Mouse (Mus musculus): Measurements from ENCODE around the gene Oas1e. TPM values are rescaled to one million over a fixed set of nuclear protein-coding genes. Genes with fewer than 3 reads are reported as not detected.

The Oas1e gene
- polyA plus RNA-seq, 1 experiment from 2014 or later: not detected

- WGBS: 57% methylated on average over 3 of the region's 3 CpGs
- DNase-seq (ENCODE audit: low spot score): no peak
Observed at GRCm38 (mm10) chr5:120787042-120787441, 8.3 kb downstream of the Oas1e start.

DNA sequence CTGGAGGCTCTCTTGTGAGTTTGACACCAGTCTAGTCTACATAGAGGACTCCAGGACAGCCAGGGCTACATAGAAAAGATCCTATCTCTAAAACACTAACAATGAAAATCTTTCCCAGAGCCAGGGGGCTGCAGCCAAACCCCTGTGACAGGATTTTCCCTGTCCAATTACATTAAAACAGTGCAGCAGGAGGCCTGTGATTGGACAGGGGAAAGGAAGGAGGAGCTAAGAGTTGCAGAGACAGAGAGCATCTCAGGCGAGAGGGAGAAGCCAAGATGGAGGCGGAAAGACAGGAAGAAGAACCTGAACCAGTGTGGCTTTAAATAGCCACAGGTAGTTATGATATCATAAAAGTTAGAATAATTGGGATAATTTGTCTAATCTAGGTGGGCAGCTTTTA lies 12.9 kb downstream of the Oas1e start:
- ATAC-seq (replicated peaks; ENCODE audit: insufficient number of reproducible peaks, low FRiP score, low TSS enrichment, low read depth) (no peak), DNase-seq (ENCODE audit: low spot score) (no peak)

More at GRCm38 (mm10) chr5:120787042-120787441, 8.3 kb downstream of the Oas1e start:
- no peaks in the 10 kb centered on the region for H3K9me3 ChIP-seq (replicated peaks; ENCODE audit: control insufficient read depth, low read length)
- no peak overlapping the region for H3K4me2 ChIP-seq (ENCODE audit: low read depth, low read length)
- no peaks in the 10 kb centered on the region for H3K27me3 ChIP-seq (ENCODE audit: control insufficient read depth, insufficient read depth, low read length)
- no peak overlapping the region for H3K27ac ChIP-seq (replicated peaks; ENCODE audit: low read depth, low read length)
- ATAC-seq (replicated peaks; ENCODE audit: insufficient number of reproducible peaks, low FRiP score, low TSS enrichment, low read depth): no peak
- no peak overlapping the region for H3K4me3 ChIP-seq (ENCODE audit: low read depth, low read length)
- H3K36me3 ChIP-seq (replicated peaks; ENCODE audit: control insufficient read depth, insufficient read depth, low read depth, low read length): no peaks in the 10 kb centered on the region
- H3K4me1 ChIP-seq (ENCODE audit: control insufficient read depth, insufficient read depth, low read length): no peaks in the 10 kb centered on the region
- no peak overlapping the region for H3K9ac ChIP-seq (replicated peaks; ENCODE audit: low read length)

DNA sequence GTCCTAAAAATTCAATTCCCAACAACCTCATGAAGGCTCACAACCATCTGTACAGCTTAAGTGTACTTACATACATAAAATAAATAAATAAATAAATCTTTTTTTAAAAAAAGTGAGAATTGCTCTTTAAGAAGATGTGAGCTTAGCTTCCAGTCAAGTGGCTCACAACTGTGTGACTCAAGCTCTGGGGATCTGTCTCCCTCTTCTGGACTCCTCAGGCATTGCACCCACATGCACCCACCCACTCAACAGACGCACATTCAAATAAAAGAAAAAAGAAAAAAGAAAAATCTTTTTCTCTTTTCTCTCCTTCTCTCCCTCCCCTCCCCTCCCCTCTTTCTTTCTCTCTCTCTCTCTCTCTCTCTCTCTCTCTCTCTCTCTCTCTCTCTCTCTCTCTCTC lies 13.7 kb downstream of the Oas1e start:
- no peaks in the 10 kb centered on the region for H3K9me3 ChIP-seq (replicated peaks; ENCODE audit: control insufficient read depth, low read length)
- H3K4me1 ChIP-seq (ENCODE audit: control insufficient read depth, insufficient read depth, low read length): no peaks in the 10 kb centered on the region
- H3K27ac ChIP-seq (replicated peaks; ENCODE audit: low read depth, low read length): no peak overlapping the region
- WGBS: 100% methylated on average over 1 of the region's 1 CpGs
- DNase-seq (ENCODE audit: low spot score) (no peak), ATAC-seq (replicated peaks; ENCODE audit: insufficient number of reproducible peaks, low FRiP score, low TSS enrichment, low read depth) (no peak)
- no peak overlapping the region for H3K4me3 ChIP-seq (ENCODE audit: low read depth, low read length)
- H3K4me2 ChIP-seq (ENCODE audit: low read depth, low read length): no peak overlapping the region
- H3K27me3 ChIP-seq (ENCODE audit: control insufficient read depth, insufficient read depth, low read length): no peaks in the 10 kb centered on the region
- H3K36me3 ChIP-seq (replicated peaks; ENCODE audit: control insufficient read depth, insufficient read depth, low read depth, low read length): no peaks in the 10 kb centered on the region
- no peak overlapping the region for H3K9ac ChIP-seq (replicated peaks; ENCODE audit: low read length)

More for the DNA sequence above, 12.9 kb downstream of the Oas1e start:
- H3K27me3 ChIP-seq (ENCODE audit: control insufficient read depth, insufficient read depth, low read length): no peaks in the 10 kb centered on the region
- no peaks in the 10 kb centered on the region for H3K36me3 ChIP-seq (replicated peaks; ENCODE audit: control insufficient read depth, insufficient read depth, low read depth, low read length)
- no peaks in the 10 kb centered on the region for H3K9me3 ChIP-seq (replicated peaks; ENCODE audit: control insufficient read depth, low read length)
- H3K4me1 ChIP-seq (ENCODE audit: control insufficient read depth, insufficient read depth, low read length): no peaks in the 10 kb centered on the region
- no peak overlapping the region for H3K4me2 ChIP-seq (ENCODE audit: low read depth, low read length)
- no peak overlapping the region for H3K9ac ChIP-seq (replicated peaks; ENCODE audit: low read length)
- H3K4me3 ChIP-seq (ENCODE audit: low read depth, low read length): no peak overlapping the region
- 74% methylated on average over 2 of the region's 2 CpGs for WGBS
- no peak overlapping the region for H3K27ac ChIP-seq (replicated peaks; ENCODE audit: low read depth, low read length)

DNA sequence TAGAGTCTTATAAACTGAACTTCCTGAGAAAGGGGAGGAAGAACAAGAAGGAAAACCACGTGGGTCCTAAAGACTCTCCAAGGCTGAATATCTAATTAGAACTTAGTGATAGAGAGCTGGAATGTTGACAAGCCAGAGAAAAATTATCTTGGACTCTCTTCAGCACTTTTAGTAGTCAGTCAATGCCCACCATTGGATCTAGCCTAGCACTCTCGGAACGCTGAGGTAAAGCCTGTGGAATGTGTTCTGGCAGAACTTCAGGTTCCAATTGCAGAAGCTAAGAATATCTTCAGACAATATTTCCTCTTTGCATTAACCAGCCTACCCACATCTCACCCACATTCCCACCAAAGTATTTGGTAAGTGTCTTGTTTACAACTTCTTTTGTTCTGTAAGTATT lies 15.4 kb downstream of the Oas1e start:
- Histone ChIP-seq H3K4me1 (ENCODE audit: control insufficient read depth, insufficient read depth, low read length) (no peaks in the 10 kb centered on the region; the same call in 1 of the 2 replicates), H3K27me3 (ENCODE audit: control insufficient read depth, insufficient read depth, low read length) (no peaks in the 10 kb centered on the region), H3K9me3 (replicated peaks; ENCODE audit: control insufficient read depth, low read length) (no peaks in the 10 kb centered on the region), H3K9ac (replicated peaks; ENCODE audit: low read length) (no peak overlapping the region), H3K4me2 (ENCODE audit: low read depth, low read length) (no peak overlapping the region), H3K4me3 (ENCODE audit: low read depth, low read length) (no peak overlapping the region), H3K36me3 (replicated peaks; ENCODE audit: control insufficient read depth, insufficient read depth, low read depth, low read length) (no peaks in the 10 kb centered on the region), H3K27ac (replicated peaks; ENCODE audit: low read depth, low read length) (no peak overlapping the region)
- WGBS: 66% methylated on average over 3 of the region's 3 CpGs
- ATAC-seq (replicated peaks; ENCODE audit: insufficient number of reproducible peaks, low FRiP score, low TSS enrichment, low read depth) (no peak), DNase-seq (ENCODE audit: low spot score) (no peak)

GRCm38 (mm10) chr5:120778941-120779340 lies 16.4 kb downstream of the Oas1e start:
- Histone ChIP-seq H3K4me3 (ENCODE audit: low read depth, low read length) (no peak overlapping the region), H3K9me3 (replicated peaks; ENCODE audit: control insufficient read depth, low read length) (no peaks in the 10 kb centered on the region), H3K36me3 (replicated peaks; ENCODE audit: control insufficient read depth, insufficient read depth, low read depth, low read length) (no peaks in the 10 kb centered on the region), H3K27ac (replicated peaks; ENCODE audit: low read depth, low read length) (no peak overlapping the region), H3K4me1 (ENCODE audit: control insufficient read depth, insufficient read depth, low read length) (no peaks in the 10 kb centered on the region; the same call in 1 of the 2 replicates), H3K4me2 (ENCODE audit: low read depth, low read length) (no peak overlapping the region), H3K9ac (replicated peaks; ENCODE audit: low read length) (no peak overlapping the region), H3K27me3 (ENCODE audit: control insufficient read depth, insufficient read depth, low read length) (no peaks in the 10 kb centered on the region)
- WGBS: 79% methylated on average over 2 of the region's 2 CpGs
- ATAC-seq (replicated peaks; ENCODE audit: insufficient number of reproducible peaks, low FRiP score, low TSS enrichment, low read depth): no peak
- DNase-seq (ENCODE audit: low spot score): no peak

DNA sequence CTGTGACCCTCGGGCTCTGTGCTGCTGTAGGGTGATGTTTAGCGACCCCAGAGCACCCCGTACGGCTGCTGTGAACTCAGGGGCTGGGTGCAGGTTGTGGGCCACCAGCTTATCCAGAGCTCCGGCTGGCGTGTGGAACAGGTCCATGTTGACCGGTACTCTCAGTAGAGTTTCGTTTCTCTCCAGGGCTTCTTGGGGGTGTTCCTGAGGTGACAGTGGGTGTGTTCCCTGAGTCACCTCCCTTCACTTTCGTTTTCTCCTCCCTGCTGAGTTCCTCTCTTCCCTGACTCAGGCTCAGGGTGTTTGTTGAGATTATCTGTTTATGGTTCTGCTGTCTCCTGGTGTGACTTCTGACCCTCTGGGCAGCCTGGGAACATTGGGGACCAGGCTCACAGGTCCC lies 17.9 kb downstream of the Oas1e start, which contains the start of gene Oas3:
Gene Oas3 (minus strand): TSS at position 184 of the 400 bp plus-strand sequence.
- H3K9me3 ChIP-seq (replicated peaks; ENCODE audit: control insufficient read depth, low read length): no peaks in the 10 kb centered on the region
- H3K4me2 ChIP-seq (ENCODE audit: low read depth, low read length): no peak within 1 kb of the TSS
- H3K36me3 ChIP-seq (replicated peaks; ENCODE audit: control insufficient read depth, insufficient read depth, low read depth, low read length): no peaks in the 10 kb centered on the region
- H3K9ac ChIP-seq (replicated peaks; ENCODE audit: low read length): no peak within 1 kb of the TSS
- H3K4me3 ChIP-seq (ENCODE audit: low read depth, low read length): no peak within 1 kb of the TSS
- 79% methylated on average over 9 of the region's 9 CpGs for WGBS
- H3K27ac ChIP-seq (replicated peaks; ENCODE audit: low read depth, low read length): no peak within 1 kb of the TSS
- DNase-seq (ENCODE audit: low spot score): no peak
- ATAC-seq (replicated peaks; ENCODE audit: insufficient number of reproducible peaks, low FRiP score, low TSS enrichment, low read depth): no peak
- H3K27me3 ChIP-seq (ENCODE audit: control insufficient read depth, insufficient read depth, low read length): no peaks in the 10 kb centered on the region
- H3K4me1 ChIP-seq (ENCODE audit: control insufficient read depth, insufficient read depth, low read length): no peaks in the 10 kb centered on the region; the same call in 1 of the 2 replicates

DNA sequence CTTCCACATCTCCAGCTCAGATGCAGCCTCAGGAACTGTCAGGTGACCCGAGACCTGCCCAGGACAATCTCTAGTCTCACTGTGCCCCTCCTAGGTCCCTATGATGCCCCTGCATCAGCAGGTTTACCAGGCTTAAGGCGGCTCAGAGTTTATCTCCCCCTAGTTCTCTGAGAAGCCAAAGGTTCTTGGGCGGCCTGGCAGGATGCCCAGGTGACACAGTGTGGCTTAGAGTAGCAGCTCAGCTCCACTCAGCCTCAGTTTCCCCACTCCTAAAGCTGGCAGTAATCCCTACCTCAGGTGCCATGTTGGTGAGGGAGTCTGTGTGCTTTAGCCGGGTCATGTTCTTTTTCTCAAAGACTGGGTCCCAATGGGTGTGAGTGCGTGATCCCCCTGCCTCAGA lies 18.5 kb downstream of the Oas1e start:
- no peaks in the 10 kb centered on the region for H3K27me3 ChIP-seq (ENCODE audit: control insufficient read depth, insufficient read depth, low read length)
- H3K4me3 ChIP-seq (ENCODE audit: low read depth, low read length): no peak overlapping the region
- DNase-seq (ENCODE audit: low spot score) (no peak), ATAC-seq (replicated peaks; ENCODE audit: insufficient number of reproducible peaks, low FRiP score, low TSS enrichment, low read depth) (no peak)
- no peak overlapping the region for H3K4me2 ChIP-seq (ENCODE audit: low read depth, low read length)
- WGBS: 82% methylated on average over 5 of the region's 5 CpGs
- H3K9ac ChIP-seq (replicated peaks; ENCODE audit: low read length): no peak overlapping the region
- no peaks in the 10 kb centered on the region; the same call in 1 of the 2 replicates for H3K4me1 ChIP-seq (ENCODE audit: control insufficient read depth, insufficient read depth, low read length)
- H3K9me3 ChIP-seq (replicated peaks; ENCODE audit: control insufficient read depth, low read length): no peaks in the 10 kb centered on the region
- no peak overlapping the region for H3K27ac ChIP-seq (replicated peaks; ENCODE audit: low read depth, low read length)
- H3K36me3 ChIP-seq (replicated peaks; ENCODE audit: control insufficient read depth, insufficient read depth, low read depth, low read length): no peaks in the 10 kb centered on the region

GRCm38 (mm10) chr5:120775287-120775985 lies 19.9 kb downstream of the Oas1e start:
- WGBS: 80% methylated on average over 14 of the region's 14 CpGs
- ATAC-seq (replicated peaks; ENCODE audit: insufficient number of reproducible peaks, low FRiP score, low TSS enrichment, low read depth): no peak

More at GRCm38 (mm10) chr5:120775287-120775985, 19.9 kb downstream of the Oas1e start:
- H3K9ac ChIP-seq (replicated peaks; ENCODE audit: low read length): no peak overlapping the region
- H3K4me2 ChIP-seq (ENCODE audit: low read depth, low read length): no peak overlapping the region
- H3K9me3 ChIP-seq (replicated peaks; ENCODE audit: control insufficient read depth, low read length): no peaks in the 10 kb centered on the region
- H3K4me1 ChIP-seq (ENCODE audit: control insufficient read depth, insufficient read depth, low read length): no peaks in the 10 kb centered on the region; the same call in 1 of the 2 replicates
- no peak overlapping the region for H3K4me3 ChIP-seq (ENCODE audit: low read depth, low read length)
- no peaks in the 10 kb centered on the region for H3K36me3 ChIP-seq (replicated peaks; ENCODE audit: control insufficient read depth, insufficient read depth, low read depth, low read length)
- H3K27ac ChIP-seq (replicated peaks; ENCODE audit: low read depth, low read length): no peak overlapping the region
- DNase-seq (ENCODE audit: low spot score): no peak
- H3K27me3 ChIP-seq (ENCODE audit: control insufficient read depth, insufficient read depth, low read length): no peaks in the 10 kb centered on the region
